Mouse (Mus musculus): ENCODE data around the gene Dmc1. TPM values are rescaled to one million over a fixed set of nuclear protein-coding genes. Genes with fewer than 3 reads are reported as not detected.

The Dmc1 gene
- polyA plus RNA-seq (2017; shearing (Covaris generic)): under 1 TPM in 1 of 2 experiments, not detected in 1; 0.29 TPM

GRCm38 (mm10) chr15:79604990-79605665 is at the start of gene Dmc1:
Gene Dmc1, minus strand, starts transcription at chr15:79605109.

GRCm38 (mm10) chr15:79546410-79547288 is 58.3 kb downstream of the Dmc1 start, which contains the start of gene Ddx17:
Gene Ddx17, minus strand, starts transcription at chr15:79546741.

DNA sequence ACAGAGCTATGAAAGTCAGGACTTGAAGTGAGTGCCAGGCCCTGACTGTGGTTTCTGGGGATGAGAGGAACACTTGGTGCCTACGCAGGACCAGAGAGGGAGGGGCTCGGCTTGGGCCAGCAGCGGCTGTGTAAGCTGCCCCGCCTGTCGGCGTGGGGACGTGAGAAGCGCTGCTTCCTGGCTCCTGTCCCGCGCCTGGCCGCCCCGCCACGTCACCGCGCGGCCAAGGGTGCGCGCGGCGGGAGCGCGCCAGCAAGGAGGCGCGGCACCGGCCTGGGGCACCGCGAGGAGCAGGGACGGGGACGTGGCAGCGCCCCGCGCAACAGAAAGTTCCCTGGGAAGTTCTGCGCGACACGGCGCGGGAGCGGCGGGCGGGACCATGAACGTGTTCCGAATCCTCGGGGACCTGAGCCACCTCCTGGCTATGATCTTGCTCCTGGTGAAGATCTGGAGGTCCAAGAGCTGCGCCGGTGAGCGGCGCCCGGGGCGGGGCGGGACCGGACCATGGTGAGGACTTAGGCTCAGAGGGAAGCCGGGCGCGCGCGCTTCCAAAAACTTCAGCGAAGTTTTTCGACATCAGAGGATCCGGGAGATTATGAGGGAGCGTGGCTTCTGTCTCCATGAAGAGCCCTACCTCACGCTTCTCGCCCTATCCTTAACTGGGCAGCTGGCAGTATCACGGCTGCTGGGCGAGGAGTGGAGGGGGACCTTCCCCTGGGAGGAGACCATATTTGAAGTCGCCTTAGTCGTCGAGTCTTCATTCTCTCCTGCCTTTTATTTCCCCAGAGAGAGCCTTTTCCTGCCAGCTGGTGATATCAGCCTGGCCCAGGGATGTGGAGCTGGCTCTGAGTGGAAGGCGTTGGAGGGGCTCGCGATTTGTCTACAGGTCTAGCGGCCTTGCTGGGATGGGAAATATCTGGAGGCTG is 88.5 kb downstream of the Dmc1 start, which contains the start of gene Kdelr3:
Kdelr3 (plus strand) TSS at position 241 of the 926 bp plus-strand sequence.

Other genes starting within 250 kb of the Dmc1 start
- 10 to 100 TPM; 39.3 to 62.0 TPM for gene Tmem184b, start 201.5 kb downstream of the Dmc1 start, polyA plus RNA-seq (2017; shearing (Covaris generic))
- 10 to 100 TPM; 20.4 to 23.3 TPM for gene Csnk1e, start 149.5 kb downstream of the Dmc1 start, polyA plus RNA-seq (2017; shearing (Covaris generic))
- gene Kcnj4, start 99.9 kb downstream of the Dmc1 start, polyA plus RNA-seq (2017; shearing (Covaris generic)): under 1 TPM in 1 of 2 experiments, not detected in 1; 0.34 TPM
- gene Kdelr3, start 88.7 kb downstream of the Dmc1 start, polyA plus RNA-seq (2017; shearing (Covaris generic)): under 1 TPM in 1 of 2 experiments, not detected in 1; 0.95 TPM
- 10 to 100 TPM; 37.2 to 40.4 TPM for gene Ddx17, start 58.4 kb downstream of the Dmc1 start, polyA plus RNA-seq (2017; shearing (Covaris generic))
- gene Fam227a, start 53.8 kb upstream of the Dmc1 start, polyA plus RNA-seq (2017; shearing (Covaris generic)): 1 to 10 TPM in 1 of 2 experiments, under 1 TPM in 1; 0.48 to 3.5 TPM
- 10 to 100 TPM; 15.7 to 20.6 TPM for gene Cby1, start 54.1 kb upstream of the Dmc1 start, polyA plus RNA-seq (2017; shearing (Covaris generic))
- gene Tomm22, start 65.8 kb upstream of the Dmc1 start, polyA plus RNA-seq (2017; shearing (Covaris generic)): 100 to 1,000 TPM; 195 to 206 TPM
- gene Josd1, start 82.8 kb upstream of the Dmc1 start, polyA plus RNA-seq (2017; shearing (Covaris generic)): 10 to 100 TPM; 27.7 to 29.4 TPM
- gene Gtpbp1, start 85.7 kb upstream of the Dmc1 start, polyA plus RNA-seq (2017; shearing (Covaris generic)): 100 to 1,000 TPM; 101 to 125 TPM
- 10 to 100 TPM; 30.0 to 67.5 TPM for gene Sun2, start 137.4 kb upstream of the Dmc1 start, polyA plus RNA-seq (2017; shearing (Covaris generic))
- gene Dnal4, start 172.7 kb upstream of the Dmc1 start, polyA plus RNA-seq (2017; shearing (Covaris generic)): 10 to 100 TPM; 10.8 to 15.2 TPM
- under 1 TPM; 0.25 to 0.77 TPM for gene Nptxr, start 199.7 kb upstream of the Dmc1 start, polyA plus RNA-seq (2017; shearing (Covaris generic))
- gene Npcd, start 229.1 kb upstream of the Dmc1 start, polyA plus RNA-seq (2017; shearing (Covaris generic)): not detected
- gene Cbx6, start 229.6 kb upstream of the Dmc1 start, polyA plus RNA-seq (2017; shearing (Covaris generic)): 10 to 100 TPM; 29.2 to 47.0 TPM